Mouse (Mus musculus) layer of hippocampus, adult 2 months (tissue): ENCODE results near the gene Tmem43. TPM values are rescaled to one million over a fixed set of nuclear protein-coding genes. Genes with fewer than 3 reads are reported as not detected.

Experiments used
- DNase-seq, 2 experiments: peaks; one replicate each; pipeline ENCODE4 v3.0.0; 2022; ENCODE audit warnings: low spot score in 2 of 2
- H3K27ac ChIP-seq: fragments of 200-600 bp; 2 replicates; pipeline ENCODE4 v1.8.1; 2022
- H3K4me3 ChIP-seq: fragments of 200-600 bp; 2 replicates; pipeline ENCODE4 v1.8.1; 2022; ENCODE audit warnings: mild to moderate bottlenecking
- CTCF ChIP-seq: fragments of 200-600 bp; conservative IDR thresholded peaks from 2 replicates; pipeline ENCODE4 v1.8.1; 2022; ENCODE audit warnings: antibody characterized with exemption, mild to moderate bottlenecking, moderate library complexity
- total RNA-seq, 2 experiments: library from RNA; stranded (reverse); gene quantifications; 2 replicates each; pipeline ENCODE4 v1.2.3; 2021

Gene Tmem43
- total RNA-seq, 2 experiments from 2014 or later = 28.3 to 28.7 TPM

DNA sequence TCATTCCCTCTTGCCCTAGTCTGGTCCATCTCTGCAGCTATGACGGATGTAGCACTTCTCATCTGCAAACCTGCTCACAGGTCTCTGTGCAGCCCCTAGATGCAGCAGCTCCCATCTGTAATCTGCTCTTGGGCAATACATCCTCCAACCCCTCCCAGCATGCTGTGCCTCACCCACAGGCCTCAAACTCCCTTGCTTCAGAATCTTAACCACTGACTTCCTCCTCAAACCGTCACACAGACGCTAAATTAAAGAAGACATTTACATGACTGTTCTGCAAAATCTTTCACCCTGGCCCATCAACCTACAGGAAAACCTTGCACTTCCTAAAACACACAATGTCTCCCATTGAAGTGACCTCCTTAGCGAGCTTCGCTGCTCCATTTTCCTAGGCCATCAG lies 32.5 kb downstream of the Tmem43 start:
- no peak for DNase-seq
- no peak for TF ChIP-seq CTCF
- Histone ChIP-seq H3K27ac (no peak overlapping the region), H3K4me3 (no peak overlapping the region)

DNA sequence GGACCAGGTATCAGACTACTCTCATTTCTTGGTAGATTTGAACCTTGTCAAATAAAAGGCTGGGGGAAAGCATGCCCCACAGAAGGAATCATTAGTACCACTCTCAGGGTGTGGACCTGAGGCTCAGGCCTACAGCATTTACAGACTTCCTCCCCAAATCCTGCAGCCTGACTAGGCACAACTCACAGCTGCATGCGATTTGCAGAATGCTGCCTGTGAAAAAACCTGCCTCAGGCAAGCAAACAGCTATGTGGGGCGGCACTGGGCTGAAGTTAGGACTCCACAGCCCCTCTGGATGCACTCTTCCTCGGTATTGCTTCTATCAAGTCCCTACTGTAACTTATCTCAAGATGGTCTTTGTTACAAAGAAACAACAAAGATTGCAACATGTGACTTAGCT lies 34.5 kb downstream of the Tmem43 start:
- no peak overlapping the region for H3K27ac ChIP-seq
- no peak for TF ChIP-seq CTCF
- no peak for DNase-seq
- H3K4me3 ChIP-seq = no peak overlapping the region

GRCm38 (mm10) chr6:91509326-91509725 lies 35.8 kb downstream of the Tmem43 start:
- no peak overlapping the region for H3K4me3 ChIP-seq
- H3K27ac ChIP-seq = no peak overlapping the region
- TF ChIP-seq CTCF = peak; percentile 91
- DNase-seq = peak; percentile 53 to 75

DNA sequence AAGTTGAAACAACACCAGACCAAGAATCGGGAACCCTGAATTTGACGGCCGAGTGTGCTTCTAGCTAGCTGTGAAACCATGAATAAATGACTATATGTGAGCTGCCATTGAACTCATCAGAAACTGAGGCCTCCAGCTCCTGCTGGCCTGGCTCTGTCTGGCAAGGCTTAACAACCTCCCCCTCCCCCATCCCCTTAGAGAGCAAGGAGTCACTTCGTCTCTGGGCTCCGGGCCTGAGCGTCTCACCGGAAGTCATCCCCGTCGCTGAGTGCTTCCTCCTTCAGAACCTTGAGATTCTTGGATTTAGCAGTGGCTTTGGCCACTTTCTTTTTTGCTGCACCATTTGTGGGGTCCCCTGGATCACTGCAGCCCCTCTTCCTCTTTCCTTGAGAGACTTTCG lies 36.7 kb downstream of the Tmem43 start:
- no peak for DNase-seq
- Histone ChIP-seq H3K4me3 (no peak overlapping the region), H3K27ac (no peak overlapping the region)
- no peak for TF ChIP-seq CTCF

- no peak for TF ChIP-seq CTCF
- DNase-seq = no peak
- peak overlapping the region; percentile 63 for H3K4me3 ChIP-seq
- H3K27ac ChIP-seq = no peak overlapping the region
Measured at GRCm38 (mm10) chr6:91514135-91514534, 40.6 kb downstream of the Tmem43 start.

- TF ChIP-seq CTCF = no peak
- peak overlapping the region; percentile 79; the same call in 1 of the 2 replicates for H3K27ac ChIP-seq
- DNase-seq = no peak
Measured at GRCm38 (mm10) chr6:91514737-91515362, 41.3 kb downstream of the Tmem43 start.

DNA sequence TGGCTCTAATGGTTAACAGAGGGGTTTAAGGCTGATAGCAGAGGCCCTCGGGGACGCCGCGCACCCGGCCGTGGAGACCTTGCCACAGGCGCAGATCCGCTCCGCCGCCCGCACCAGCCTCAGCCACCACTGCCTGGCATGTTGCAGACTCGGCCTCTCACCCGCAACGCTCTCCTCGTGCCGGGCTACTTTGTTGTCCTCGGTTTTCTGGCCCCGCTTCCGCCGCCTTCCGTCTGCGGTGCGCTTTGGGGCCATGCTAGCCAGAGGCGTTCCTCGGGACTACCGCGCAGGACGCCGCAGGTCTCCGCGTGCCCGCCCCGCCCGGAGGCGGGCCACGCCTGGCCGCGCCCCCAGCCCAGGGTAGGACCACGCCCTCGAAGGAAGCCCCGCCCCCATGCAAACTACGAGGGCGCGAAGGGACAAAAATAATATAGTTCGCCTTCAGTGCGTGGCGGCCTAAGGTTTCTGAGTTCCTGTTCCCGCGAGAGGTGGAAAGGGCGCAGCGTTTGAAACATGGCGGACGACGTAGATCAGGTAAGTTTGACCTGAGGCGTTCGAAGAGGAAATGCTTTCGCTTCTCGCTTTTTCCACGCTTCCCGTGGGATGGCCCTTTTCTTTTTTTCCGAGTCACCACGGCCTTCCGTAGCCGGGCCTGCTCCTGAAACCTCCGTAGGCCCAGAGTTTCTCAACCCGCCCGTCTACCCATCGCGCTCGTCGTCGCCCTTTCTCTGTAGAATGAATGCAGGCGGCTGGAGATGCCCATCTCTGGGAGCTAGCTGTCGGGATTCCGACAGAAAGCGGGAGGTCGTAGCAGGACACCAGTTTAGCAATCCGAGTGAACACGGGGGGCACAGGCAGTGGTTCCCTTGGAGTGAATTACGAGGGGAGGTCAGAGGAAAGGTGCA lies 42.3 kb downstream of the Tmem43 start, which contains the start of the genes Xpc and Lsm3:
Gene Xpc (minus strand): TSS at position 344 of the 905 bp plus-strand sequence.
Gene Lsm3 (plus strand): TSS at position 384 of the 905 bp plus-strand sequence.
- DNase-seq = peak; percentile 97 to 98
- peak; percentile 38; the same call in 1 of the 2 replicates for TF ChIP-seq CTCF
- Histone ChIP-seq H3K27ac (peak within 1 kb of the TSS; percentile 82), H3K4me3 (peak within 1 kb of the TSS; percentile 63)

More at GRCm38 (mm10) chr6:91514737-91515362, 41.3 kb downstream of the Tmem43 start:
- H3K4me3 ChIP-seq = peak overlapping the region; percentile 63

GRCm38 (mm10) chr6:91518454-91519020 lies 45.0 kb downstream of the Tmem43 start:
- no peak for DNase-seq
- Histone ChIP-seq H3K27ac (no peak overlapping the region), H3K4me3 (no peak overlapping the region)
- no peak for TF ChIP-seq CTCF

DNA sequence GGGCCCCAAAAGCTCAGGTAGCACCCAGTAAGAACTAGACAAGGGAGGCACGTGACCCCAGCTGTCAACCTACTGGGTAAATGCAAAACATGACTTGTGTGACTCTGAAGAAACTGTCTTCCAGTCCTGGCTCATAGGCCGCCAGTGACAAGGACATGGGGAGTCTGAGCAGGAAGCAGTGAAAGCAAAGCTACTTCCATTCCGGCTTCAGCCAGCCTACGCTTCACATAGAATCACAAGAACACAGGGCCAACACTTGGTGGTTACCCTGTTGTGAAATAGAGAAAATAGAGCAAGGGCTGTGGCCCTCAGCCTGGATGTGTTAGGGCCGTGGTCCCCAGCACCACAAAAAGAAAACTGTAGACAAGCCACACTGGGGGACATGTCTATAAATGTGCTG lies 49.3 kb downstream of the Tmem43 start:
- TF ChIP-seq CTCF = no peak
- Histone ChIP-seq H3K27ac (no peak overlapping the region), H3K4me3 (no peak overlapping the region)
- no peak for DNase-seq

DNA sequence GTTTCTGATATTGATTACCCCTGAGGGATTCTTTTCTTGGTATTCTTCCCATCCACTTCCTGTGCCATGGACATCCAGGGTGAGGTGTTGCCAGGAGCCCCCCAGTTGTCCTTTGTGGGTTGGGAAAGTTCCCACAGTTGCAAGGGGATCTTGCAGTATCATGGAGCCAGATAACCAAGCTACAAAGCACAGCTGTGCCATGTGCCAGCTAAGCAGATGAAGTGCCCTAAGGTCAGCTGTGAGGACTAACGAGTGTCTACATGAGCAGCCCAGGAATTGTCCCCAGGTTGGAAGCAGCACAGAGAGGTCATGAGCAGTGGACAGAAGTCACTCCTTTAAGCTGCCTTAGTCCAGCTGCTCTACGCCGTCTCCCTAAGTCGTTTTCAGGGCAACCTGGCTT lies 52.0 kb downstream of the Tmem43 start:
- Histone ChIP-seq H3K27ac (no peak overlapping the region), H3K4me3 (no peak overlapping the region)
- TF ChIP-seq CTCF = no peak
- no peak for DNase-seq

- Histone ChIP-seq H3K4me3 (no peak overlapping the region), H3K27ac (0 out of 2 replicates have a peak overlapping the region, but pooled peaks have one; percentile 33)
- peak; percentile 36 to 41 for DNase-seq
- peak; percentile 90 for TF ChIP-seq CTCF
Measured at GRCm38 (mm10) chr6:91527227-91527860, 53.8 kb downstream of the Tmem43 start.

GRCm38 (mm10) chr6:91528265-91528664 lies 54.8 kb downstream of the Tmem43 start:
- TF ChIP-seq CTCF = no peak
- DNase-seq = no peak
- no peak overlapping the region for H3K27ac ChIP-seq
- H3K4me3 ChIP-seq = no peak overlapping the region
